Mouse (Mus musculus) thymus, adult 2 months (tissue): ENCODE data around the gene Cd68.

Source experiments
- CTCF ChIP-seq: fragments of 200-500 bp; IDR thresholded peaks from 2 replicates; pipeline ENCODE4 v1.5.1; 2012; ENCODE audit warnings: mild to moderate bottlenecking, control low read depth, low read length, moderate library complexity, borderline replicate concordance; ENCODE audit not compliant: control insufficient read depth, poor library complexity, insufficient read depth; ENCODE audit errors: extremely low read depth
- POLR2A ChIP-seq: fragments of 200-500 bp; IDR thresholded peaks from 2 replicates; pipeline ENCODE4 v1.6.1; 2012; ENCODE audit warnings: mild to moderate bottlenecking, low read length, control low read depth, moderate library complexity; ENCODE audit not compliant: control insufficient read depth, poor library complexity, insufficient read depth; ENCODE audit errors: extremely low read depth

GRCm38 (mm10) chr11:69703814-69704612, 38.1 kb upstream of the Cd68 start:
- no peak for TF ChIP-seq CTCF
- no peak for TF ChIP-seq POLR2A
